Mouse (Mus musculus) adrenal gland, adult 18-20 months (tissue): ENCODE measurements around the gene Rnh1. TPM values are rescaled to one million over a fixed set of nuclear protein-coding genes. Genes with fewer than 3 reads are reported as not detected.

Source experiments
- DNase-seq, 2 experiments: peaks; one replicate each; pipeline ENCODE4 v3.0.0; 2021 to 2022; ENCODE audit warnings: low spot score in 2 of 2
- microRNA-seq, 2 experiments: library from miRNA; unstranded; fragments of <30 nt; microRNA quantifications; one replicate each; pipeline ENCODE4 v1.2.0; 2021; ENCODE audit warnings: borderline number of aligned reads in 2 of 2
- total RNA-seq, 2 experiments: library from RNA; stranded (reverse); gene quantifications; 1 replicate in 1 of 2; 2 replicates in 1 of 2; pipeline ENCODE4 v1.2.3; 2021

Gene Rnh1
- total RNA-seq, 2 experiments from 2014 or later, result 218 to 327 TPM

GRCm38 (mm10) chr7:141119487-141119886 is 53.2 kb downstream of the Rnh1 start:
- no peak for DNase-seq

DNA sequence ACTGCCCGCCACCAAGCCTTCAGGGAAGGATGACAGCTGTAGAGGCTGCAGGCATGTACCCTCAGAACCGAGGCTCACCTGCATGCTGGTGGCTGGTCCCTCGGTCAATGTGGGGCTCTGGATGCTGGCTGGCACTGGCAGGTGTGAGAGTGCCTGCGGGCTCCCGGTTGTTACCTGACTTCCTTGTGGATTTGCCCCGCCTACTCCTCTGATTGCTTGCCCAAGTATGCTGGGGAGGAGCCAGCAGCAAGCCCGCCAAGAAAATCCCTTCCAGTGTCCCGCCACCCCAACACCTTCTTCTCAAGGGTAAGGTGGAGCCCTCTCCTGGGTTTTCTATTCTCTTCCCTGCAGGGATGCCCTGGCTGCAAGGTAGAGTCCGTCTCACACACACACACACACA is 55.0 kb downstream of the Rnh1 start, which contains the start of gene Ano9:
TSS of gene Ano9 (minus strand) at position 171 of the 400 bp plus-strand sequence.
- no peak for DNase-seq

DNA sequence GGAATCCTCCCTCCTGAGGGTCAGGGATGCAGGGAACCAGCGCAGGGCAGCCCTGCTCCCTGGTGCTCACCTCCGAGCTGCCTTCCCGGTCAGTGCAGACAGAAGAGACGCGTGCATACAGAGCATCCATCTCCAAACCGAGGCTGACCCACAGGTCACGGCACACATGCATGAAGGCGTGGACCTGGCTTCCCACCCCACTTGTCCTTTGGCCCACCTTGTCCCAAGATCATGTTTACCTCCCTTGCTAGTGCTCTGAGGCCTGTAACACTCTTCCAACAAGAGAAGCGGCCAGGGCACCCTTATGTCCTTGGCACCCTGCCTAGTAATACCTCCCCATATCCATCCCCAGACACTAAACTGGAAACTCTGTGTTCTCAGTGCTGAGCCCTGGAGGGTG is 56.8 kb downstream of the Rnh1 start:
- DNase-seq, result no peak

Small RNAs within 50 kb of the gene (microRNA-seq; reads per million reads assigned to microRNA genes)
- gene Mir210, result 234 to 362 reads per million in 2 experiments

Other genes with a start within 250 kb of the Rnh1 start
- gene Pgghg, start 231.5 kb downstream of the Rnh1 start, total RNA-seq, result 10 to 100 TPM; 30.4 to 32.3 TPM
- gene Ifitm5, start 222.6 kb downstream of the Rnh1 start, total RNA-seq, result 1 to 10 TPM; 1.4 to 1.7 TPM
- gene Gm45717, start 216.9 kb downstream of the Rnh1 start, total RNA-seq, result 1 to 10 TPM in 1 of 2 experiments, not detected in 1; 1.2 TPM
- gene Ifitm2, start 216.9 kb downstream of the Rnh1 start, total RNA-seq, result 100 to 1,000 TPM; 433 to 585 TPM
- gene Ifitm1, start 205.6 kb downstream of the Rnh1 start, total RNA-seq, result 1 to 10 TPM; 6.9 to 9.8 TPM
- 100 to 1,000 TPM in 1 of 2 experiments, 10 to 100 TPM in 1; 94.2 to 155 TPM for gene Ifitm3, start 162.1 kb downstream of the Rnh1 start, total RNA-seq
- under 1 TPM; 0.64 to 0.66 TPM for gene Ifitm6, start 154.9 kb downstream of the Rnh1 start, total RNA-seq
- not detected for gene Gm17387, start 143.7 kb downstream of the Rnh1 start, total RNA-seq
- gene B4galnt4, start 111.8 kb downstream of the Rnh1 start, total RNA-seq, result 1 to 10 TPM; 1.3 to 2.7 TPM
- 1 to 10 TPM; 1.8 to 3.3 TPM for gene Pkp3, start 94.6 kb downstream of the Rnh1 start, total RNA-seq
- 1 to 10 TPM; 2.0 to 2.7 TPM for gene Sigirr, start 72.3 kb downstream of the Rnh1 start, total RNA-seq
- under 1 TPM; 0.20 to 0.32 TPM for gene Ano9, start 55.1 kb downstream of the Rnh1 start, total RNA-seq
- gene Ptdss2, start 50.5 kb downstream of the Rnh1 start, total RNA-seq, result 10 to 100 TPM; 39.2 to 40.4 TPM
- 10 to 100 TPM; 87.8 to 99.7 TPM for gene Hras, start 21.1 kb upstream of the Rnh1 start, total RNA-seq
- 1 to 10 TPM; 3.9 to 6.9 TPM for gene Lrrc56, start 21.3 kb upstream of the Rnh1 start, total RNA-seq
- gene Lmntd2, start 41.2 kb upstream of the Rnh1 start, total RNA-seq, result under 1 TPM; 0.13 to 0.33 TPM
- gene Rassf7, start 43.0 kb upstream of the Rnh1 start, total RNA-seq, result 1 to 10 TPM; 1.4 to 2.6 TPM
- 10 to 100 TPM; 75.8 to 76.0 TPM for gene Phrf1, start 55.9 kb upstream of the Rnh1 start, total RNA-seq
- gene Irf7, start 93.6 kb upstream of the Rnh1 start, total RNA-seq, result 1 to 10 TPM; 7.9 to 8.4 TPM
- gene Cdhr5, start 103.9 kb upstream of the Rnh1 start, total RNA-seq, result 1 to 10 TPM; 1.6 to 9.5 TPM
- gene Sct, start 106.3 kb upstream of the Rnh1 start, total RNA-seq, result not detected
- gene Drd4, start 119.1 kb upstream of the Rnh1 start, total RNA-seq, result under 1 TPM; 0.19 to 0.27 TPM
- gene Deaf1, start 154.8 kb upstream of the Rnh1 start, total RNA-seq, result 10 to 100 TPM; 21.9 to 30.3 TPM
- gene Tmem80, start 154.9 kb upstream of the Rnh1 start, total RNA-seq, result 10 to 100 TPM; 25.7 to 25.9 TPM
- 1 to 10 TPM; 1.9 to 2.7 TPM for gene Eps8l2, start 166.0 kb upstream of the Rnh1 start, total RNA-seq
- gene Taldo1, start 219.3 kb upstream of the Rnh1 start, total RNA-seq, result 100 to 1,000 TPM; 677 to 814 TPM
- gene Gatd1, start 241.3 kb upstream of the Rnh1 start, total RNA-seq, result 10 to 100 TPM; 25.5 to 35.3 TPM